Mouse (Mus musculus) lung, postnatal 0 days (tissue): Measurements from ENCODE around the gene Rimbp2. TPM values are rescaled to one million over a fixed set of nuclear protein-coding genes. Genes with fewer than 3 reads are reported as not detected.

ENCODE experiments used
- ATAC-seq: fragments of 200-750 bp; cut with Nextera tagmentation; 2 replicates; pipeline ENCODE4 v1.8.0; 2017; ENCODE audit warnings: moderate library complexity
- DNase-seq: peaks from one replicate; pipeline ENCODE4 v3.0.0-alpha.2; 2016; ENCODE audit warnings: low spot score
- H3K27ac ChIP-seq: fragments of 300-500 bp; sonication (generic); 2 replicates; pipeline ENCODE4 v1.5.1; 2014; ENCODE audit warnings: antibody characterized with exemption, mild to moderate bottlenecking, low read length, mixed read lengths
- H3K27me3 ChIP-seq: fragments of 300-500 bp; sonication (generic); replicated peaks from 2 replicates; pipeline ENCODE4 v1.6.1; 2014; ENCODE audit warnings: low read length, mixed read lengths; ENCODE audit not compliant: insufficient read depth
- H3K36me3 ChIP-seq: fragments of 300-500 bp; sonication (generic); 2 replicates; pipeline ENCODE4 v1.6.1; 2014; ENCODE audit warnings: low read length, mixed read lengths; ENCODE audit not compliant: insufficient read depth
- H3K4me1 ChIP-seq: fragments of 300-500 bp; sonication (generic); 2 replicates; pipeline ENCODE4 v1.6.1; 2014; ENCODE audit warnings: antibody characterized with exemption, low read depth, low read length, mixed read lengths; ENCODE audit not compliant: insufficient read depth
- H3K4me2 ChIP-seq: fragments of 300-500 bp; sonication (generic); replicated peaks from 2 replicates; pipeline ENCODE4 v1.6.1; 2014; ENCODE audit warnings: low read depth, mild to moderate bottlenecking, low read length, moderate library complexity, mixed read lengths
- H3K4me3 ChIP-seq: fragments of 300-500 bp; sonication (generic); 2 replicates; pipeline ENCODE4 v1.5.1; 2014; ENCODE audit warnings: low read depth, low read length
- H3K9ac ChIP-seq: fragments of 300-500 bp; sonication (generic); replicated peaks from 2 replicates; pipeline ENCODE4 v1.6.1; 2014; ENCODE audit warnings: low read depth, mild to moderate bottlenecking
- H3K9me3 ChIP-seq: fragments of 300-500 bp; sonication (generic); 2 replicates; pipeline ENCODE4 v1.6.1; 2016; ENCODE audit warnings: low read length, mixed read lengths
- CTCF ChIP-seq: IDR thresholded peaks from 2 replicates; pipeline ENCODE4 v1.5.1; 2016; ENCODE audit warnings: antibody characterized with exemption, mild to moderate bottlenecking
- EP300 ChIP-seq: IDR thresholded peaks from 2 replicates; pipeline ENCODE4 v1.6.1; 2016; ENCODE audit warnings: antibody characterized with exemption, mild to moderate bottlenecking, control low read depth
- WGBS: fragments of 180-500 bp; shearing (Covaris S2); extraction: QIAGEN DNeasy Blood & Tissue Kit; methylation state at CpG from one replicate; pipeline ENCODE4 v1.1.7; 2014; 5-methylcytosine and 5-hydroxymethylcytosine counted together
- polyA plus RNA-seq: library from polyadenylated mRNA; unstranded; fragments of >200 nt; fragmentation: Nextera tagmentation; extraction: Ambion mirVana; gene quantifications from 2 replicates; pipeline ENCODE4 v1.2.1, GENCODE M21; 2015

The Rimbp2 gene
- polyA plus RNA-seq, 1 experiment from 2014 or later: not detected

- Histone ChIP-seq H3K9ac (no peak overlapping the region), H3K36me3 (no peaks in the 10 kb centered on the region), H3K27me3 (no peaks in the 10 kb centered on the region), H3K27ac (no peak overlapping the region), H3K4me1 (no peaks in the 10 kb centered on the region), H3K9me3 (no peaks in the 10 kb centered on the region), H3K4me3 (no peak overlapping the region), H3K4me2 (no peak overlapping the region)
- no peak for TF ChIP-seq EP300
- peak; percentile 54 for TF ChIP-seq CTCF
- DNase-seq (no peak), ATAC-seq (no peak)
- 87% methylated on average over 6 of the region's 6 CpGs for WGBS
These were observed 241.4 kb downstream of the Rimbp2 start for GRCm38 (mm10) chr5:128711847-128712246.

GRCm38 (mm10) chr5:128710596-128710995 is 242.7 kb downstream of the Rimbp2 start:
- no peak overlapping the region for H3K4me2 ChIP-seq
- no peak for DNase-seq
- no peak for TF ChIP-seq EP300
- TF ChIP-seq CTCF: no peak
- H3K4me1 ChIP-seq: no peaks in the 10 kb centered on the region
- no peak for ATAC-seq
- no peaks in the 10 kb centered on the region for H3K27me3 ChIP-seq
- no peak overlapping the region for H3K27ac ChIP-seq
- H3K36me3 ChIP-seq: no peaks in the 10 kb centered on the region
- H3K9ac ChIP-seq: no peak overlapping the region
- 28% methylated on average over 8 of the region's 8 CpGs for WGBS
- no peak overlapping the region for H3K4me3 ChIP-seq
- no peaks in the 10 kb centered on the region for H3K9me3 ChIP-seq

- DNase-seq: no peak
- no peaks in the 10 kb centered on the region for H3K27me3 ChIP-seq
- H3K4me2 ChIP-seq: no peak overlapping the region
- H3K4me3 ChIP-seq: no peak overlapping the region
- H3K4me1 ChIP-seq: no peaks in the 10 kb centered on the region
- no peaks in the 10 kb centered on the region for H3K36me3 ChIP-seq
- H3K27ac ChIP-seq: no peak overlapping the region
- ATAC-seq: no peak
- WGBS: 74% methylated on average over 5 of the region's 5 CpGs
- TF ChIP-seq EP300 (no peak), CTCF (no peak)
- H3K9ac ChIP-seq: no peak overlapping the region
- no peaks in the 10 kb centered on the region for H3K9me3 ChIP-seq
These were observed 244.4 kb downstream of the Rimbp2 start for GRCm38 (mm10) chr5:128708929-128709328.

Other genes starting within 250 kb of the Rimbp2 start
- gene Stx2, start 55.1 kb upstream of the Rimbp2 start, polyA plus RNA-seq: 15.1 and 18.2 TPM in 2 replicates
- gene Ran, start 66.6 kb upstream of the Rimbp2 start, polyA plus RNA-seq: 126 and 138 TPM in 2 replicates
- gene Adgrd1, start 143.3 kb upstream of the Rimbp2 start, polyA plus RNA-seq: 1.5 and 1.8 TPM in 2 replicates